Mouse (Mus musculus) intestine, postnatal 0 days (tissue): ENCODE results near the gene Glul. TPM values are rescaled to one million over a fixed set of nuclear protein-coding genes. Genes with fewer than 3 reads are reported as not detected.

ENCODE experiments used
- ATAC-seq: fragments of 200-750 bp; cut with Nextera tagmentation; 2 replicates; pipeline ENCODE4 v1.8.0; 2017; ENCODE audit warnings: mild to moderate bottlenecking, moderate TSS enrichment, moderate library complexity
- H3K27ac ChIP-seq: fragments of 300-500 bp; sonication (generic); 2 replicates; pipeline ENCODE4 v1.5.1; 2014; ENCODE audit warnings: mild to moderate bottlenecking, low read depth, low read length, moderate library complexity
- H3K27me3 ChIP-seq: fragments of 300-500 bp; sonication (generic); replicated peaks from 2 replicates; pipeline ENCODE4 v1.6.1; 2014; ENCODE audit warnings: low read length, mixed read lengths; ENCODE audit not compliant: control insufficient read depth, insufficient read depth
- H3K36me3 ChIP-seq: fragments of 300-500 bp; sonication (generic); 2 replicates; pipeline ENCODE4 v1.6.1; 2014; ENCODE audit warnings: mild to moderate bottlenecking, moderate library complexity; ENCODE audit not compliant: control insufficient read depth, insufficient read depth
- H3K4me1 ChIP-seq: fragments of 300-500 bp; sonication (generic); replicated peaks from 2 replicates; pipeline ENCODE4 v1.6.1; 2014; ENCODE audit warnings: antibody characterized with exemption, low read length, mixed read lengths; ENCODE audit not compliant: control insufficient read depth, insufficient read depth
- H3K4me2 ChIP-seq: fragments of 300-500 bp; sonication (generic); replicated peaks from 2 replicates; pipeline ENCODE4 v1.6.1; 2014; ENCODE audit warnings: low read depth, mild to moderate bottlenecking, moderate library complexity
- H3K4me3 ChIP-seq: fragments of 300-500 bp; sonication (generic); 2 replicates; pipeline ENCODE4 v1.5.1; 2014; ENCODE audit warnings: low read depth, low read length
- H3K9ac ChIP-seq: fragments of 300-500 bp; sonication (generic); 2 replicates; pipeline ENCODE4 v1.6.1; 2014; ENCODE audit warnings: mild to moderate bottlenecking, low read depth, low read length
- H3K9me3 ChIP-seq: fragments of 300-500 bp; sonication (generic); 2 replicates; pipeline ENCODE4 v1.6.1; 2016; ENCODE audit warnings: mixed run types; ENCODE audit not compliant: control insufficient read depth
- CTCF ChIP-seq: sonication (generic); IDR thresholded peaks from 2 replicates; pipeline ENCODE4 v1.5.1; 2016; ENCODE audit warnings: low read depth, mild to moderate bottlenecking, control low read depth, antibody characterized with exemption, moderate library complexity
- WGBS: fragments of 180-500 bp; shearing (Covaris S2); extraction: QIAGEN DNeasy Blood & Tissue Kit; methylation state at CpG from one replicate; pipeline ENCODE4 v1.1.7; 2014; 5-methylcytosine and 5-hydroxymethylcytosine counted together
- microRNA-seq: library from miRNA; unstranded; fragments of <30 nt; microRNA quantifications from one replicate; pipeline ENCODE4, GENCODE M21; 2016
- polyA plus RNA-seq: library from polyadenylated mRNA; unstranded; fragments of >200 nt; fragmentation: Nextera tagmentation; extraction: Ambion mirVana; gene quantifications from 2 replicates; pipeline ENCODE4 v1.2.1, GENCODE M21; 2015

The Glul gene
- polyA plus RNA-seq, 1 experiment from 2014 or later = 92.9 TPM

DNA sequence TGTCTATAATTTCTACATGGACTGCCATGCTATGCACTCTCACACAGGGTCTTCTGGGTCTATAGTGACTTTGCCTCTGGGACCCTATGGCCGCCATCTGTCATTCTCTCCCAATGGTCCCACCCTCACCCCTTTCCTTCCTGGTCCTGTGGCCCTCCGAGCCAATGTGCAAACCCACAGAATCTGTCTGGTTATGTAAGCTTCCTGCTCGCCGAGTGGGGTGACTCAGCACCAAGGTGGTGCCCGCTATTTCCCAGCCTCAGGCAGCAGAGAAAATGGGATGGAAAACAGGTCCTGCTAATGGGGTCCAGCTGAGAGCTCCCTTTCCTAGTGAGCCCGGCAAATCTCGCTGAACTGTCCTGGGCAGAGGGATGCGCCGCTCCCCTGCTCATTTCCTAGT lies 53.5 kb downstream of the Glul start:
- no peaks in the 10 kb centered on the region for H3K27me3 ChIP-seq
- WGBS = 82% methylated on average over 9 of the region's 9 CpGs
- H3K4me2 ChIP-seq = no peak overlapping the region
- H3K4me1 ChIP-seq = no peaks in the 10 kb centered on the region
- ATAC-seq = no peak
- no peak overlapping the region for H3K27ac ChIP-seq
- H3K9ac ChIP-seq = no peak overlapping the region
- no peaks in the 10 kb centered on the region for H3K36me3 ChIP-seq
- H3K4me3 ChIP-seq = no peak overlapping the region
- no peaks in the 10 kb centered on the region for H3K9me3 ChIP-seq
- TF ChIP-seq CTCF = no peak

GRCm38 (mm10) chr1:153953797-153954196 lies 54.1 kb downstream of the Glul start:
- WGBS = 68% methylated on average over 6 of the region's 6 CpGs
- no peak for TF ChIP-seq CTCF

DNA sequence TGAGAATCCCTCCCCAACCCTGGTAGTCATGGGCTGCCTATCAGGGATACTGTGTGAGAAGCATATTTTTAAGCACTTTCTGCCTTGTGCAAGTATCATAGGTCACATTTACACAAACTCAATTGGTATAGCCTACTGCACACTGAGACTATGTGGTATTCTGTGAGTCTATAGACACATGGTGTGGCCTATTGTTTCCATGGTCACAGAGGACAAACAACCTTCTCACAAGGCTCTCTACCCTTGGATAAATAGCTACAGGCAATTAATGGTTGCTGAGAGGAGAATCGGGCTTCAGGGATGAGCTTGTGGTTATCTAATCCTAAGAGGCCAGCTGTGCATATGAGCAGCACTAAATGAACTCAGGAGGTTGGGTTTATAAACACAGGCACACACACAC lies 58.1 kb downstream of the Glul start:
- Histone ChIP-seq H3K9me3 (no peaks in the 10 kb centered on the region), H3K4me3 (no peak overlapping the region), H3K27me3 (no peaks in the 10 kb centered on the region), H3K4me1 (no peaks in the 10 kb centered on the region), H3K9ac (no peak overlapping the region), H3K4me2 (no peak overlapping the region), H3K27ac (no peak overlapping the region), H3K36me3 (no peaks in the 10 kb centered on the region)
- no peak for TF ChIP-seq CTCF
- peak; percentile 79 for ATAC-seq
- 20% methylated on average over 1 of the region's 1 CpGs for WGBS

More at GRCm38 (mm10) chr1:153953797-153954196, 54.1 kb downstream of the Glul start:
- no peaks in the 10 kb centered on the region for H3K27me3 ChIP-seq
- ATAC-seq = no peak
- H3K4me2 ChIP-seq = no peak overlapping the region
- H3K9ac ChIP-seq = no peak overlapping the region
- H3K36me3 ChIP-seq = no peaks in the 10 kb centered on the region
- no peaks in the 10 kb centered on the region for H3K9me3 ChIP-seq
- H3K4me3 ChIP-seq = no peak overlapping the region
- H3K27ac ChIP-seq = no peak overlapping the region
- H3K4me1 ChIP-seq = no peaks in the 10 kb centered on the region

Small RNA genes lying within 50 kb of the gene (microRNA-seq; reads per million reads assigned to microRNA genes)
- 5.4 reads per million, percentile 14 among the genes with 10 or more reads in this experiment for gene Mir8114

Other genes starting within 250 kb of the Glul start
- 0.07 and 0.17 TPM in 2 replicates for gene Rgs8, start 246.9 kb upstream of the Glul start, polyA plus RNA-seq
- 2.1 and 2.4 TPM in 2 replicates for gene Rgs16, start 159.6 kb upstream of the Glul start, polyA plus RNA-seq
- gene Rnasel, start 150.5 kb upstream of the Glul start, polyA plus RNA-seq = 49.9 and 57.7 TPM in 2 replicates
- gene Rgsl1, start 55.8 kb upstream of the Glul start, polyA plus RNA-seq = 0.04 TPM in 1 of 2 replicates, not detected in the other
- not detected in 2 replicates for gene Teddm1b, start 25.6 kb upstream of the Glul start, polyA plus RNA-seq
- gene Teddm1a, start 8.2 kb upstream of the Glul start, polyA plus RNA-seq = not detected in 2 replicates
- 0.18 and 0.27 TPM in 2 replicates for gene Teddm2, start 284 bp downstream of the Glul start, polyA plus RNA-seq